In genomic region chr5:34642932-34643331, GRCm38 (mm10) we compare ENCODE assay signal across 8 mouse cellular contexts. TPM values are rescaled to one million over a fixed set of nuclear protein-coding genes. Genes with fewer than 3 reads are reported as not detected.
A peak's percentile ranks its signal among the peaks of the same experiment; 100 is the strongest.
DNase-seq lines count a peak whose midpoint lies in the region; ATAC-seq lines count a peak whose summit lies in the region.

No protein-coding gene starts in this region.

- H3K27me3 ChIP-seq in hindbrain, embryonic 11.5 days (ENCODE audit: control insufficient read depth, insufficient read depth, low read length): no peaks in the 10 kb centered on the region
- no peaks in the 10 kb centered on the region for H3K27me3 ChIP-seq in hindbrain, embryonic 10.5 days (ENCODE audit: insufficient read depth, poor library complexity, severe bottlenecking)

- H3K9ac ChIP-seq in hindbrain, embryonic 11.5 days (ENCODE audit: low read depth, low read length): no peak overlapping the region

- no peaks in the 10 kb centered on the region for H3K4me1 ChIP-seq in hindbrain, embryonic 11.5 days (replicated peaks; ENCODE audit: control insufficient read depth, insufficient read depth, low read length)
- peaks cover 15% of the 10 kb centered on the region for H3K4me1 ChIP-seq in hindbrain, embryonic 10.5 days (replicated peaks)

- WGBS in hindbrain, embryonic 11.5 days: 77% methylated on average over 5 of the region's 5 CpGs
- WGBS in hindbrain, embryonic 10.5 days: 75% methylated on average over 5 of the region's 5 CpGs

- no peak overlapping the region for H3K4me3 ChIP-seq in hindbrain, embryonic 11.5 days (ENCODE audit: low read depth, low read length)
- no peak overlapping the region for H3K4me3 ChIP-seq in hindbrain, embryonic 10.5 days

- DNase-seq in hindbrain, embryonic 11.5 days (ENCODE audit: low spot score): peak; percentile 50
- no peak for DNase-seq in hindbrain, embryonic 10.5 days (ENCODE audit: low spot score)
- peak; percentile 69 for DNase-seq in adipocyte (ENCODE audit: low spot score)
- peak; percentile 59 to 71 for DNase-seq in frontal cortex, postnatal 36 days (ENCODE audit: low spot score in 2 of 2)
- peak; percentile 62 for DNase-seq in kidney, postnatal 14 days
- peak; percentile 44 to 53 for DNase-seq in lung, adult 18-20 months
- DNase-seq in retina, postnatal 1 day: peak; percentile 68
- DNase-seq in yolk sac, embryonic 10.5 days (ENCODE audit: low spot score): no peak

- ATAC-seq in hindbrain, embryonic 11.5 days (ENCODE audit: low FRiP score): no peak

- no peak overlapping the region for H3K4me2 ChIP-seq in hindbrain, embryonic 11.5 days (replicated peaks; ENCODE audit: low read depth, low read length)

- no peak overlapping the region for H3K27ac ChIP-seq in hindbrain, embryonic 11.5 days (ENCODE audit: low read depth, low read length)
- no peak overlapping the region for H3K27ac ChIP-seq in hindbrain, embryonic 10.5 days

- peaks cover 7% of the 10 kb centered on the region for H3K36me3 ChIP-seq in hindbrain, embryonic 11.5 days (ENCODE audit: control insufficient read depth, insufficient read depth, low read length)
- peaks cover 95% of the 10 kb centered on the region for H3K36me3 ChIP-seq in hindbrain, embryonic 10.5 days

- no peaks in the 10 kb centered on the region for H3K9me3 ChIP-seq in hindbrain, embryonic 11.5 days (ENCODE audit: control insufficient read depth, low read length)
- H3K9me3 ChIP-seq in hindbrain, embryonic 10.5 days: no peaks in the 10 kb centered on the region

RNA-seq across cellular contexts. Expression of gene Mfsd10, which starts 5.9 kb away (rescaled TPM):
- 70.5 and 75.5 TPM in 2 replicates for polyA plus RNA-seq in hindbrain, embryonic 11.5 days (2014; fragmentation: Nextera tagmentation; extraction: Ambion mirVana)
- 86.8 and 92.9 TPM in 2 replicates for polyA plus RNA-seq in hindbrain, embryonic 10.5 days (2016; fragmentation: Nextera tagmentation; extraction: Ambion mirVana)

RNA-seq across cellular contexts. Expression of gene Nop14, which starts 17.0 kb away (rescaled TPM):
- 31.0 and 32.6 TPM in 2 replicates for polyA plus RNA-seq in hindbrain, embryonic 11.5 days (2014; fragmentation: Nextera tagmentation; extraction: Ambion mirVana)
- 19.7 and 27.4 TPM in 2 replicates for polyA plus RNA-seq in hindbrain, embryonic 10.5 days (2016; fragmentation: Nextera tagmentation; extraction: Ambion mirVana)

RNA-seq across cellular contexts. Expression of gene Grk4, which starts 17.2 kb away (rescaled TPM):
- 2.2 TPM in 2 replicates for polyA plus RNA-seq in hindbrain, embryonic 11.5 days (2014; fragmentation: Nextera tagmentation; extraction: Ambion mirVana)
- polyA plus RNA-seq in hindbrain, embryonic 10.5 days (2016; fragmentation: Nextera tagmentation; extraction: Ambion mirVana): 2.0 and 2.1 TPM in 2 replicates

Comparison
In these comparisons a context has a peak if more than half of its experiments do, and no peak if none do; other contexts are left out.
1. DNase-seq: peak in hindbrain, embryonic 11.5 days (single experiment), adipocyte (single experiment), frontal cortex, postnatal 36 days (2 of 2), kidney, postnatal 14 days (single experiment), lung, adult 18-20 months (2 of 2) and retina, postnatal 1 day (single experiment); none in hindbrain, embryonic 10.5 days (single experiment) and yolk sac, embryonic 10.5 days (single experiment).